In the genomic region with DNA sequence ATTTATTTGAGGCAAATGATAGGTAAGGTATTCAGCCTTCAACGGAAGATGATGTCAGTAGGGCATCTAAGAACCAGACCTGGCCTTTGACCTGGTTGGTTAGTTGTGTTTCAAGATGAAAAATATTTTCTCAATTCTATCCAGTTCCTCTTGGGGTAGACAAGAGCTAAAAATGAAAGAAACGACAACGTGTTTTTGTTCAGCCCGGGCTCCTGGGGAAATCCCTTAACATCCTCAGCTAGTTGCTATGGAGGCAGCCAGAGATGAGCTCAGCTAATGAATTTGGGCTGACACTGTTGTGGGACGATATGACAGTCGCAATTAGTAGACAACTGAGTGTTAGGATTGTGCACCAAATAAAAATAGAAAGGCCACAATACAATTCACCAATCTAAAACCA, we compare ENCODE assay signal across 8 mouse cellular contexts.
DNase-seq lines count a peak whose midpoint lies in the region; ATAC-seq and TF ChIP-seq lines count a peak whose summit lies in the region.
"Had no signal": no experiment of that assay in that cellular context is flagged by ENCODE, and none has a peak within 500 bp of the region (broad histone marks: within the 10 kb centered on the region; RNA-seq: fewer than 3 reads in every experiment).

No protein-coding gene starts in this region.

- no peak for ATAC-seq in kidney, embryonic 14.5 days (ENCODE audit: low FRiP score, low TSS enrichment)
- no peak for ATAC-seq in liver, embryonic 16.5 days (ENCODE audit: low read depth)
- ATAC-seq in granulocyte monocyte progenitor cell, adult 5-6 weeks (replicated peaks; ENCODE audit: poor library complexity, severe bottlenecking): no peak

- H3K4me3 ChIP-seq in kidney, embryonic 14.5 days (ENCODE audit: low read length): no peak overlapping the region
- H3K4me3 ChIP-seq in CH12.LX (replicated peaks in 1 of 3; ENCODE audit: low read depth in 2 of 3, low read length in 2 of 3, poor library complexity in 1 of 3): peak overlapping the region in 2 of 3 experiments; percentile 16 to 19
- H3K4me3 ChIP-seq in liver, embryonic 16.5 days (ENCODE audit: low read depth, low read length): no peak overlapping the region

- no peak overlapping the region for H3K4me2 ChIP-seq in kidney, embryonic 14.5 days (replicated peaks; ENCODE audit: low read depth, low read length)
- peak overlapping the region; percentile 44 for H3K4me2 ChIP-seq in CH12.LX (ENCODE audit: insufficient read depth, low read depth, poor library complexity, severe bottlenecking)
- H3K4me2 ChIP-seq in liver, embryonic 16.5 days (ENCODE audit: low read depth, low read length): no peak overlapping the region

- dilution Hi-C loops in CH12.LX (cut with MboI; ENCODE audit: extremely low pct_ligation_motif_present, extremely low pct_unique_long_range_greater_than_20kb, low sequenced_read_pairs): no loop called here

- in situ Hi-C loops in CH12.LX (cut with MboI; ENCODE audit: low pct_ligation_motif_present, low pct_unique_long_range_greater_than_20kb, low sequenced_read_pairs): loop anchor here (10.0 kb wide), 1 partner anchor 138 kb away; no protein-coding TSS in a partner anchor

- WGBS in kidney, embryonic 14.5 days: 75% methylated on average over 6 of the region's 6 CpGs
- 49% methylated on average over 6 of the region's 6 CpGs for WGBS in liver, embryonic 16.5 days (ENCODE audit: insufficient replicate concordance)

- no peak overlapping the region for H3K9ac ChIP-seq in kidney, embryonic 14.5 days (ENCODE audit: low read depth, low read length)
- peak overlapping the region; percentile 96 for H3K9ac ChIP-seq in CH12.LX (ENCODE audit: insufficient read depth, low read depth)
- H3K9ac ChIP-seq in liver, embryonic 16.5 days (ENCODE audit: low read depth, low read length): no peak overlapping the region

- no peaks in the 10 kb centered on the region for H3K9me3 ChIP-seq in kidney, embryonic 14.5 days (ENCODE audit: control insufficient read depth, low read length)
- no peaks in the 10 kb centered on the region for H3K9me3 ChIP-seq in CH12.LX (replicated peaks; ENCODE audit: low read length)
- H3K9me3 ChIP-seq in liver, embryonic 16.5 days (replicated peaks; ENCODE audit: control insufficient read depth, low read length): no peaks in the 10 kb centered on the region

- TF ChIP-seq RAD21 in CH12.LX (IDR thresholded peaks at IDR 0.05; ENCODE audit: low read depth, low read length): peak; percentile 90

- peak; percentile 12 to 77; a peak in 2 of 4 replicates for TF ChIP-seq CTCF in CH12.LX (conservative IDR thresholded peaks at IDR 0.05 in 1 of 2, IDR thresholded peaks at IDR 0.05 in 1 of 2; ENCODE audit: low read depth in 2 of 2, low read length in 2 of 2)

- DNase-seq in kidney, postnatal 10 days: no peak
- peak; percentile 87 for DNase-seq in A20 (ENCODE audit: low read depth, low spot score)
- peak; percentile 92 for DNase-seq in CH12.LX (ENCODE audit: extremely low read depth)
- DNase-seq in urinary bladder, adult 2 months (ENCODE audit: low spot score): no peak
- DNase-seq: spleen, adult 18-20 months had no signal

- peaks cover 7% of the 10 kb centered on the region; the same call in 1 of the 2 replicates for H3K4me1 ChIP-seq in kidney, embryonic 14.5 days (ENCODE audit: control insufficient read depth, insufficient read depth, low read length)
- peaks cover 27 to 59% of the 10 kb centered on the region in 2 experiments for H3K4me1 ChIP-seq in CH12.LX (ENCODE audit: control insufficient read depth in 1 of 2, insufficient read depth in 2 of 2)
- peaks cover 86% of the 10 kb centered on the region for H3K4me1 ChIP-seq in liver, embryonic 16.5 days (ENCODE audit: control insufficient read depth, low read depth, low read length)

- TF ChIP-seq POLR2A in CH12.LX (IDR thresholded peaks at IDR 0.05; ENCODE audit: low read depth, low read length): no peak

- no peaks in the 10 kb centered on the region for H3K36me3 ChIP-seq in kidney, embryonic 14.5 days (ENCODE audit: control insufficient read depth, insufficient read depth, low read length)
- H3K36me3 ChIP-seq in CH12.LX (replicated peaks in 1 of 2; ENCODE audit: control insufficient read depth in 1 of 2, insufficient read depth in 1 of 2, low read length in 1 of 2): no peaks in the 10 kb centered on the region
- H3K36me3 ChIP-seq in liver, embryonic 16.5 days (ENCODE audit: control insufficient read depth, insufficient read depth): no peaks in the 10 kb centered on the region

- H3K27me3 ChIP-seq in kidney, embryonic 14.5 days (ENCODE audit: control insufficient read depth, insufficient read depth, low read length): no peaks in the 10 kb centered on the region
- H3K27me3 ChIP-seq in CH12.LX (replicated peaks): no peaks in the 10 kb centered on the region
- no peaks in the 10 kb centered on the region for H3K27me3 ChIP-seq in liver, embryonic 16.5 days (ENCODE audit: control insufficient read depth, insufficient read depth, low read depth, low read length)

- TF ChIP-seq EP300 in CH12.LX (IDR thresholded peaks at IDR 0.05; ENCODE audit: low read length): peak; percentile 65

- peak overlapping the region; percentile 42; the same call in 1 of the 2 replicates for H3K27ac ChIP-seq in kidney, embryonic 14.5 days (ENCODE audit: low read depth, low read length)
- peak overlapping the region; percentile 94 for H3K27ac ChIP-seq in CH12.LX (ENCODE audit: insufficient read depth, low read depth)
- H3K27ac ChIP-seq in liver, embryonic 16.5 days (ENCODE audit: low read length): peak overlapping the region; percentile 85

- H3K79me2 ChIP-seq in CH12.LX (replicated peaks; ENCODE audit: control insufficient read depth, extremely low read depth, insufficient read depth, poor library complexity, severe bottlenecking): peaks cover 6% of the 10 kb centered on the region

TF ChIP-seq in CH12.LX, 34 proteins besides CTCF, POLR2A, EP300 and RAD21:
- TF ChIP-seq JUND (conservative IDR thresholded peaks at IDR 0.05; ENCODE audit: low read depth, low read length) (peak; percentile 65; the same call in 1 of the 2 replicates), PAX5 (IDR thresholded peaks at IDR 0.05; ENCODE audit: low read length) (no peak), ETS1 (conservative IDR thresholded peaks at IDR 0.05; ENCODE audit: low read depth, low read length) (peak; percentile 69), KAT2A (IDR thresholded peaks at IDR 0.05; ENCODE audit: insufficient replicate concordance, low read length) (no peak), GABPA (IDR thresholded peaks at IDR 0.05; ENCODE audit: insufficient replicate concordance, low read depth, low read length) (no peak), MAX (IDR thresholded peaks at IDR 0.05; ENCODE audit: low read length) (peak; percentile 90), JUN (IDR thresholded peaks at IDR 0.05; ENCODE audit: insufficient read depth, low read depth, low read length) (peak; percentile 62), ZC3H11A (IDR thresholded peaks at IDR 0.05; ENCODE audit: low read depth, low read length) (peak; percentile 9; the same call in 1 of the 2 replicates), POLR2AphosphoS2 (IDR thresholded peaks at IDR 0.05; ENCODE audit: low read depth, low read length) (no peak), USF1 (IDR thresholded peaks at IDR 0.05; ENCODE audit: low read depth, low read length) (no peak), ELF1 (IDR thresholded peaks at IDR 0.05; ENCODE audit: low read depth, low read length) (no peak), TBP (conservative IDR thresholded peaks at IDR 0.05; ENCODE audit: low read depth, low read length) (no peak), UBTF (IDR thresholded peaks at IDR 0.05; ENCODE audit: low read depth, low read length) (no peak), MXI1 (IDR thresholded peaks at IDR 0.05; ENCODE audit: low read depth, low read length) (peak; percentile 80), NELFE (IDR thresholded peaks at IDR 0.05; ENCODE audit: low read depth, low read length) (no peak), SIN3A (IDR thresholded peaks at IDR 0.05; ENCODE audit: low read length) (peak; percentile 39; the same call in 1 of the 2 replicates), CHD1 (IDR thresholded peaks at IDR 0.05; ENCODE audit: low read depth, low read length) (no peak), BHLHE40 (IDR thresholded peaks at IDR 0.05; ENCODE audit: low read depth, low read length) (peak; percentile 42; the same call in 1 of the 2 replicates), CHD2 (IDR thresholded peaks at IDR 0.05; ENCODE audit: low read length) (no peak), ZKSCAN1 (IDR thresholded peaks at IDR 0.05; ENCODE audit: borderline replicate concordance, low read depth, low read length) (no peak), MYC (IDR thresholded peaks at IDR 0.05; ENCODE audit: low read depth, low read length) (peak; percentile 98), USF2 (conservative IDR thresholded peaks at IDR 0.05; ENCODE audit: low read depth, low read length) (no peak), TCF12 (IDR thresholded peaks at IDR 0.05; ENCODE audit: low read depth, low read length) (peak; percentile 57; the same call in 1 of the 2 replicates), MAZ (IDR thresholded peaks at IDR 0.05; ENCODE audit: low read depth, low read length) (0 out of 2 replicates have a peak, but pooled peaks have one; percentile 8), MAFK (IDR thresholded peaks at IDR 0.05; ENCODE audit: insufficient replicate concordance, low read length) (peak; percentile 53; the same call in 1 of the 2 replicates), E2F4 (IDR thresholded peaks at IDR 0.05; ENCODE audit: insufficient replicate concordance, low read depth, low read length) (peak; percentile 62; the same call in 1 of the 2 replicates), IRF4 (IDR thresholded peaks at IDR 0.05; ENCODE audit: low read depth, low read length) (peak; percentile 82), RCOR1 (conservative IDR thresholded peaks at IDR 0.05; ENCODE audit: low read depth, low read length) (0 out of 2 replicates have a peak, but pooled peaks have one; percentile 26), MEF2A (IDR thresholded peaks at IDR 0.05; ENCODE audit: borderline replicate concordance, low read depth, low read length) (peak; percentile 85), NRF1 (IDR thresholded peaks at IDR 0.05; ENCODE audit: low read depth, low read length) (no peak), ZMIZ1 (IDR thresholded peaks at IDR 0.05; ENCODE audit: low read depth, low read length) (no peak), HCFC1 (IDR thresholded peaks at IDR 0.05; ENCODE audit: low read depth, low read length) (no peak), ZNF384 (IDR thresholded peaks at IDR 0.05; ENCODE audit: low read depth, low read length) (0 out of 2 replicates have a peak, but pooled peaks have one; percentile 20), SMC3 (IDR thresholded peaks at IDR 0.05; ENCODE audit: low read depth, low read length) (peak; percentile 61)

Comparison
In these comparisons a context has a peak if more than half of its experiments do, and no peak if none do; other contexts are left out.
1. H3K27ac ChIP-seq: peak in every context shown above with its lines; median percentile 94 in CH12.LX; 85 in liver, embryonic 16.5 days; 42 in kidney, embryonic 14.5 days.
2. H3K4me3 ChIP-seq: peak in CH12.LX (2 of 3); none in kidney, embryonic 14.5 days (single experiment) and liver, embryonic 16.5 days (single experiment).
3. DNase-seq: peak in A20 (single experiment) and CH12.LX (single experiment); none in kidney, postnatal 10 days (single experiment) and urinary bladder, adult 2 months (single experiment).